Mouse (Mus musculus) naive thymus-derived CD4-positive, alpha-beta T cell, adult 2 months (primary cell): Measurements from ENCODE around the gene Ddx5.
A peak's percentile ranks its signal among the peaks of the same experiment; 100 is the strongest.

Experiments
- DNase-seq: peaks from one replicate; pipeline ENCODE4 v3.0.0-alpha.2; 2011; ENCODE audit warnings: low read depth

Gene Ddx5

GRCm38 (mm10) chr11:106788026-106788774, 785 bp downstream of the Ddx5 start:
- peak; percentile 99 for DNase-seq

GRCm38 (mm10) chr11:106787131-106788025, 1.6 kb downstream of the Ddx5 start:
- peak; percentile 88 for DNase-seq

GRCm38 (mm10) chr11:106785043-106785442, 3.9 kb downstream of the Ddx5 start:
- DNase-seq = peak; percentile 55

- DNase-seq = peak; percentile 62
Observed at GRCm38 (mm10) chr11:106784476-106784875, 4.5 kb downstream of the Ddx5 start.

GRCm38 (mm10) chr11:106782841-106783764, 5.9 kb downstream of the Ddx5 start:
- peak; percentile 70 for DNase-seq

- peak; percentile 63 for DNase-seq
Observed at GRCm38 (mm10) chr11:106782271-106782670, 6.7 kb downstream of the Ddx5 start.

- DNase-seq = peak; percentile 68
Observed at GRCm38 (mm10) chr11:106780590-106781220, 8.3 kb downstream of the Ddx5 start.

- DNase-seq = no peak
Observed at GRCm38 (mm10) chr11:106780089-106780425, 8.9 kb downstream of the Ddx5 start.

- peak; percentile 99 for DNase-seq
Observed at GRCm38 (mm10) chr11:106779388-106780088, 9.4 kb downstream of the Ddx5 start, which contains the start of gene Polg2. Gene Polg2 (minus strand): TSS chr11:106779537.

GRCm38 (mm10) chr11:106778589-106779387, 10.2 kb downstream of the Ddx5 start:
- DNase-seq = no peak

GRCm38 (mm10) chr11:106778132-106778531, 10.9 kb downstream of the Ddx5 start:
- peak; percentile 48 for DNase-seq

- peak; percentile 52 for DNase-seq
Observed at GRCm38 (mm10) chr11:106777395-106777794, 11.6 kb downstream of the Ddx5 start.

GRCm38 (mm10) chr11:106776960-106777359, 12.0 kb downstream of the Ddx5 start:
- no peak for DNase-seq

GRCm38 (mm10) chr11:106773061-106773460, 15.9 kb downstream of the Ddx5 start:
- no peak for DNase-seq

- peak; percentile 82 for DNase-seq
Observed at GRCm38 (mm10) chr11:106770195-106770974, 18.6 kb downstream of the Ddx5 start.

GRCm38 (mm10) chr11:106767516-106767915, 21.5 kb downstream of the Ddx5 start:
- no peak for DNase-seq

- DNase-seq = no peak
Observed at GRCm38 (mm10) chr11:106766611-106767162, 22.3 kb downstream of the Ddx5 start.

GRCm38 (mm10) chr11:106762800-106763185, 26.2 kb downstream of the Ddx5 start:
- DNase-seq = no peak
